8 mouse cellular contexts compared by ENCODE assay signal in the genomic region with DNA sequence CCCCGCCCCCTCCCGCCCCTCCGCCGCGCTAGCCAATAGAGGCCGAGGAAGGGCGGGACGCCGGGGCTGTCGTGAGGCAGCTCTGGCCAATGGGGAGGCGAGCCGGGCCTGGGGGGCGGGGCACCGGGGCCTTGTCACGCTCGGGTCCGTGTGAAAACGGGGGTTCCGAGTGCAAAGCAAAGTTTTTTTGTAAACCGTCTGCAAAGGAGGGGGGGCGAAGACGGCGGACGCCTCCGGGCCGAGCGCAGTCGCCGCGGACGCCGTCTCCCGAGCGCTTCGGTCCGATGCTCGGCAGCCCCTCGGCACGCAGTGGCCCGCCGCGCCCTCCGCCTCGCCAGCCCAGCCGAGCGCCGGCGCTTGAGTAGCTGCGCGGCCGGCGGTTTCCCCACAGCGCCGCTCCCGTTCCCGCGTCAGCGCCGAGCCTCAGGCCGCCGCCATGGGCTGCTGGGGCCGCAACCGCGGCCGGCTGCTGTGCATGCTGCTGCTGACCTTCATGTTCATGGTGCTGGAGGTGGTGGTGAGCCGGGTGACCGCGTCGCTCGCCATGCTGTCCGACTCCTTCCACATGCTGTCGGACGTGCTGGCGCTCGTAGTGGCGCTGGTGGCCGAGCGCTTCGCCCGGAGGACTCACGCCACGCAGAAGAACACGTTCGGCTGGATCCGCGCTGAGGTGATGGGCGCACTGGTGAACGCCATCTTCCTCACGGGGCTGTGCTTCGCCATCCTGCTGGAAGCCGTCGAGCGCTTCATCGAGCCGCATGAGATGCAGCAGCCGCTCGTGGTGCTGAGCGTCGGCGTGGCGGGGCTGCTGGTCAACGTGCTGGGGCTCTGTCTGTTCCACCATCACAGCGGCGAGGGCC. TPM values are rescaled to one million over a fixed set of nuclear protein-coding genes. Genes with fewer than 3 reads are reported as not detected.
A peak's percentile ranks its signal among the peaks of the same experiment; 100 is the strongest.
DNase-seq lines count a peak whose midpoint lies in the region; ATAC-seq lines count a peak whose summit lies in the region.

A gene (plus strand): TSS at position 197 of the 860 bp plus-strand sequence.

- peak within 1 kb of the TSS; percentile 94 for H3K27ac ChIP-seq in hindbrain, embryonic 13.5 days

- H3K27me3 ChIP-seq in hindbrain, embryonic 13.5 days, result no peaks in the 10 kb centered on the region

- H3K4me1 ChIP-seq in hindbrain, embryonic 13.5 days (replicated peaks), result peaks cover 46% of the 10 kb centered on the region

- peaks cover 10% of the 10 kb centered on the region for H3K36me3 ChIP-seq in hindbrain, embryonic 13.5 days

- H3K4me3 ChIP-seq in hindbrain, embryonic 13.5 days, result peak within 1 kb of the TSS; percentile 88

- ATAC-seq in hindbrain, embryonic 13.5 days (ENCODE audit: low FRiP score), result peak; percentile 99

- H3K4me2 ChIP-seq in hindbrain, embryonic 13.5 days, result peak within 1 kb of the TSS; percentile 93

- no peaks in the 10 kb centered on the region for H3K9me3 ChIP-seq in hindbrain, embryonic 13.5 days

- H3K9ac ChIP-seq in hindbrain, embryonic 13.5 days, result peak within 1 kb of the TSS; percentile 92

- WGBS in hindbrain, embryonic 13.5 days, result under 1% methylated on average over 97 of the region's 104 CpGs

- peak; percentile 99 for DNase-seq in Muller cell, postnatal 12 days (ENCODE audit: inconsistent ontology term)
- DNase-seq in cerebellum, adult 9-11 months, result peak; percentile 98
- DNase-seq in frontal cortex, postnatal 10 days (ENCODE audit: low spot score in 2 of 2), result peak; percentile 99
- peak; percentile 98 for DNase-seq in layer of hippocampus, postnatal 25 days (ENCODE audit: extremely low spot score in 1 of 2, low spot score in 1 of 2)
- peak; percentile 98 for DNase-seq in lung, postnatal 25 days (ENCODE audit: low spot score)
- peak; percentile 96 for DNase-seq in retina, embryonic 14.5 days (ENCODE audit: low spot score)
- DNase-seq in thymus, postnatal 4 days, result peak; percentile 100

RNA-seq across cellular contexts. Expression of the gene that starts here (rescaled TPM):
- 2.3 and 2.8 TPM in 2 replicates for polyA plus RNA-seq in hindbrain, embryonic 13.5 days (2015; fragmentation: Nextera tagmentation; extraction: Ambion mirVana)
- 10 to 100 TPM; 34.5 to 35.5 TPM for total RNA-seq in layer of hippocampus, postnatal 25 days (2021)

Comparison
In these comparisons a context has a peak if more than half of its experiments do, and no peak if none do; other contexts are left out.
1. Peak in every context shown above with its lines: DNase-seq, ATAC-seq, H3K4me3 ChIP-seq and H3K27ac ChIP-seq.